Mouse (Mus musculus): ENCODE measurements around the gene Noct. TPM values are rescaled to one million over a fixed set of nuclear protein-coding genes. Genes with fewer than 3 reads are reported as not detected.
A peak's percentile ranks its signal among the peaks of the same experiment; 100 is the strongest.

The Noct gene
- total and polyA plus RNA-seq, 3 experiments: 17.8 to 26.7 TPM; not detected in 1

DNA sequence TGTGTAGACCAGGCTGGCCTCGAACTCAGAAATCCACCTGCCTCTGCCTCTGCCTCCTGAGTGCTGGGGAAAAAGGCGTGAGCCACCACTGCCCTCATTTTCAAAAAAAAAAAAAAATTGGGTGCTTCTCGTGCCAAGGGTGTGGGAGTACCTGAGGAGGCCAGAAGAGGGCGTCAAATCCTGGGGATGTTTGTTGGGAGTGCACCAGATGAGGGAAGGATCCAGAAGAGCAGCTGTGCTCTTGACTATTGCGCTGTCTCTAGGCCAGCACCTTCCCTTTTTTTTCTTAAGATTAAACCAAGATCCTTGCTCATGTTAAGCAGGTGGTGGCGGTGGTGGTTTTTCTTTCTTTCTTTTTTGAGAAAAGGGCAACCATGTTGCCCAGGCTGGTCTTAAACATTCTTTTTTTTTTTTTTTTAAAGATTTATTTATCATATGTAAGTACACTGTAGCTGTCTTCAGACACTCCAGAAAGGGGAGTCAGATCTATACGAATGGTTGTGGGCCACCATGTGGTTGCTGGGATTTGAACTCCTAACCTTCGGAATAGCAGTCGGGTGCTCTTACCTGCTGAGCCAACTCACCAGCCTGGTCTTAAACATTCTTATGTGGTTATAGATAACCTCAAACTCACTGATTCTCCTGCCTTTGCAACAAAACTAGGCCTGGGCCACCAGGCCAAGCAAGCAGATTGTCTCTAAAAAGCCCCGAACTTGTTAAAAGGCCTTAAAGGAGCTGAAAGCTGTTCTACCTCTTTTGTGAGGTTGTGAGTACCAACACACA, 4.0 kb downstream of the Noct start:
- Histone ChIP-seq H3K27me3 (ENCODE audit: control insufficient read depth in 1 of 2, insufficient read depth in 2 of 2, low read length in 2 of 2) (no peaks in the 10 kb centered on the region), H3K36me3 (ENCODE audit: control insufficient read depth in 1 of 2, insufficient read depth in 2 of 2, low read length in 2 of 2) (peaks cover 0 to 75% of the 10 kb centered on the region in 2 experiments; a peak in 2 of 4 replicates), H3K27ac (ENCODE audit: control insufficient read depth, low read depth, low read length) (peak overlapping the region; percentile 51), H3K9ac (ENCODE audit: control insufficient read depth, low read depth, low read length, poor library complexity, severe bottlenecking) (no peak overlapping the region), H3K79me2 (ENCODE audit: control insufficient read depth, insufficient read depth, low read length, poor library complexity) (peaks cover 54% of the 10 kb centered on the region), H3K9me3 (replicated peaks; ENCODE audit: insufficient read depth, low read length) (no peaks in the 10 kb centered on the region), H3K4me1 (ENCODE audit: control insufficient read depth in 1 of 2, insufficient read depth in 2 of 2, low read length in 2 of 2) (peaks cover 34 to 65% of the 10 kb centered on the region in 2 experiments), H3K4me3 (ENCODE audit: control insufficient read depth in 1 of 2, insufficient read depth in 1 of 2, low read depth in 2 of 2, low read length in 2 of 2) (no peak overlapping the region)
- peak; percentile 89 for DNase-seq (ENCODE audit: low read depth, low spot score)
- no peak for TF ChIP-seq USF1 (IDR thresholded peaks at IDR 0.05; ENCODE audit: low read depth, low read length)
- TF ChIP-seq POLR2A (IDR thresholded peaks at IDR 0.05; ENCODE audit: control insufficient read depth in 1 of 2, insufficient read depth in 1 of 2, low read depth in 1 of 2, low read length in 2 of 2, poor library complexity in 1 of 2): no peak
- TF ChIP-seq TCF12 (IDR thresholded peaks at IDR 0.05; ENCODE audit: low read depth, low read length): peak; percentile 57
- TF ChIP-seq KAT2A (conservative IDR thresholded peaks at IDR 0.05; ENCODE audit: low read depth, low read length): no peak
- no peak for TF ChIP-seq ELF1 (IDR thresholded peaks at IDR 0.05; ENCODE audit: low read depth, low read length)
- TF ChIP-seq HCFC1 (IDR thresholded peaks at IDR 0.05; ENCODE audit: low read depth, low read length): no peak
- TF ChIP-seq CTCF (IDR thresholded peaks at IDR 0.05 in 2 of 3, conservative IDR thresholded peaks at IDR 0.05 in 1 of 3; ENCODE audit: control insufficient read depth in 1 of 3, insufficient read depth in 1 of 3, low read depth in 2 of 3, low read length in 3 of 3, poor library complexity in 1 of 3, severe bottlenecking in 1 of 3): peak; percentile 60 to 73 (median 70)
- TF ChIP-seq NELFE (IDR thresholded peaks at IDR 0.05; ENCODE audit: low read depth, low read length): no peak
- no peak for TF ChIP-seq JUND (IDR thresholded peaks at IDR 0.05; ENCODE audit: low read depth, low read length)
- TF ChIP-seq RCOR1 (IDR thresholded peaks at IDR 0.05; ENCODE audit: low read depth, low read length): no peak
- peak; percentile 77 for TF ChIP-seq SIN3A (IDR thresholded peaks at IDR 0.05; ENCODE audit: low read length)
- TF ChIP-seq MXI1 (IDR thresholded peaks at IDR 0.05; ENCODE audit: low read depth, low read length): peak; percentile 59; the same call in 1 of the 2 replicates
- peak; percentile 18; the same call in 1 of the 2 replicates for TF ChIP-seq BHLHE40 (IDR thresholded peaks at IDR 0.05; ENCODE audit: borderline replicate concordance, low read depth, low read length)
- no peak for TF ChIP-seq POLR2AphosphoS2 (IDR thresholded peaks at IDR 0.05; ENCODE audit: low read length)
- no peak for TF ChIP-seq CHD1 (IDR thresholded peaks at IDR 0.05; ENCODE audit: low read depth, low read length)
- peak; percentile 92 for TF ChIP-seq ETS1 (IDR thresholded peaks at IDR 0.05; ENCODE audit: low read depth, low read length)
- no peak for TF ChIP-seq GABPA (IDR thresholded peaks at IDR 0.05; ENCODE audit: low read depth, low read length)
- TF ChIP-seq E2F4 (IDR thresholded peaks at IDR 0.05; ENCODE audit: borderline replicate concordance, low read depth, low read length): no peak
- 0 out of 2 replicates have a peak, but pooled peaks have one; percentile 16 for TF ChIP-seq MAX (IDR thresholded peaks at IDR 0.05; ENCODE audit: low read length)
- TF ChIP-seq MAFK (IDR thresholded peaks at IDR 0.05; ENCODE audit: borderline replicate concordance, low read depth, low read length): no peak
- TF ChIP-seq SMC3 (IDR thresholded peaks at IDR 0.05; ENCODE audit: low read depth, low read length): peak; percentile 45; the same call in 1 of the 2 replicates
- peak; percentile 61; the same call in 1 of the 2 replicates for TF ChIP-seq MYC (IDR thresholded peaks at IDR 0.05; ENCODE audit: low read depth, low read length)
- TF ChIP-seq RAD21 (IDR thresholded peaks at IDR 0.05; ENCODE audit: low read depth, low read length): peak; percentile 29
- TF ChIP-seq ZNF384 (IDR thresholded peaks at IDR 0.05; ENCODE audit: low read depth, low read length): peak; percentile 97
- TF ChIP-seq MEF2A (IDR thresholded peaks at IDR 0.05; ENCODE audit: extremely low read depth, insufficient replicate concordance, low read depth, low read length, poor library complexity, severe bottlenecking): no peak
- TF ChIP-seq POLR2AphosphoS5 (IDR thresholded peaks at IDR 0.05; ENCODE audit: borderline replicate concordance, low read depth, low read length): no peak
- TF ChIP-seq NRF1 (IDR thresholded peaks at IDR 0.05; ENCODE audit: insufficient read depth, low read depth, low read length, poor library complexity, severe bottlenecking): no peak
- TF ChIP-seq MAZ (IDR thresholded peaks at IDR 0.05; ENCODE audit: low read depth, low read length): no peak
- TF ChIP-seq ZKSCAN1 (IDR thresholded peaks at IDR 0.05; ENCODE audit: low read depth, low read length): no peak
- no peak for TF ChIP-seq UBTF (IDR thresholded peaks at IDR 0.05; ENCODE audit: borderline replicate concordance, insufficient read depth, low read depth, low read length)
- TF ChIP-seq GATA1 (IDR thresholded peaks at IDR 0.05; ENCODE audit: low read depth, low read length): 0 out of 2 replicates have a peak, but pooled peaks have one; percentile 28
- TF ChIP-seq TBP (IDR thresholded peaks at IDR 0.05; ENCODE audit: low read depth, low read length): peak; percentile 82
- TF ChIP-seq USF2 (IDR thresholded peaks at IDR 0.05; ENCODE audit: borderline replicate concordance in 1 of 2, insufficient read depth in 1 of 2, low read depth in 1 of 2, low read length in 2 of 2): no peak
- no peak for TF ChIP-seq TAL1 (IDR thresholded peaks at IDR 0.05; ENCODE audit: low read length)
- no peak; the same call in 1 of the 2 replicates for TF ChIP-seq ZC3H11A (IDR thresholded peaks at IDR 0.05; ENCODE audit: low read depth, low read length)
